Mouse (Mus musculus) MEL (cell line): Measurements from ENCODE around the gene Thumpd2. TPM values are rescaled to one million over a fixed set of nuclear protein-coding genes. Genes with fewer than 3 reads are reported as not detected.

Source experiments
- DNase-seq: peaks from one replicate; pipeline ENCODE4 v3.0.0; 2011; ENCODE audit warnings: low read depth, low spot score
- H3K27ac ChIP-seq: 2 replicates; pipeline ENCODE4 v1.5.1; 2012; ENCODE audit warnings: low read depth, mild to moderate bottlenecking, control low read depth, low read length, moderate library complexity; ENCODE audit not compliant: control insufficient read depth
- H3K27me3 ChIP-seq, 2 experiments: fragments of 150-350 bp in 1 of 2; sonication (generic) in 1 of 2; 2 replicates each; pipeline ENCODE4 v1.6.1; 2012; ENCODE audit warnings: low read length in 2 of 2, mild to moderate bottlenecking in 2 of 2, improper control_type of control experiment in 1 of 2, moderate library complexity in 1 of 2; ENCODE audit not compliant: insufficient read depth in 2 of 2, control insufficient read depth in 1 of 2
- H3K36me3 ChIP-seq, 2 experiments: 2 replicates each; pipeline ENCODE4 v1.6.1; 2012 to 2014; ENCODE audit warnings: low read length in 2 of 2, improper control_type of control experiment in 1 of 2, inconsistent platforms in 1 of 2, mild to moderate bottlenecking in 1 of 2; ENCODE audit not compliant: insufficient read depth in 2 of 2, control insufficient read depth in 1 of 2
- H3K4me1 ChIP-seq, 2 experiments: fragments of 150-350 bp in 1 of 2; sonication (generic) in 1 of 2; 2 replicates each; pipeline ENCODE4 v1.6.1; 2012; ENCODE audit warnings: low read length in 2 of 2, improper control_type of control experiment in 1 of 2, mild to moderate bottlenecking in 1 of 2; ENCODE audit not compliant: insufficient read depth in 2 of 2, control insufficient read depth in 1 of 2
- H3K4me3 ChIP-seq, 2 experiments: fragments of 150-350 bp in 1 of 2; sonication (generic) in 1 of 2; 2 replicates each; pipeline ENCODE4 v1.5.1; 2012; ENCODE audit warnings: low read depth in 2 of 2, low read length in 2 of 2, mild to moderate bottlenecking in 2 of 2, moderate library complexity in 2 of 2, control low read depth in 1 of 2, improper control_type of control experiment in 1 of 2; ENCODE audit not compliant: control insufficient read depth in 1 of 2, insufficient read depth in 1 of 2
- H3K79me2 ChIP-seq: 2 replicates; pipeline ENCODE4 v1.6.1; 2012; ENCODE audit warnings: mild to moderate bottlenecking, low read length, moderate library complexity; ENCODE audit not compliant: control insufficient read depth, poor library complexity, insufficient read depth
- H3K9ac ChIP-seq: 2 replicates; pipeline ENCODE4 v1.6.1; 2012; ENCODE audit warnings: low read depth, mild to moderate bottlenecking, control low read depth, low read length, moderate library complexity; ENCODE audit not compliant: control insufficient read depth, poor library complexity, severe bottlenecking
- H3K9me3 ChIP-seq: fragments of 150-350 bp; sonication (generic); replicated peaks from 2 replicates; pipeline ENCODE4 v1.6.1; 2012; ENCODE audit warnings: mild to moderate bottlenecking, low read length, improper control_type of control experiment, moderate library complexity; ENCODE audit not compliant: insufficient read depth
- CHD1 ChIP-seq: IDR thresholded peaks from 2 replicates; pipeline ENCODE4 v1.6.1; 2012; ENCODE audit warnings: low read depth, mild to moderate bottlenecking, inconsistent platforms, low read length, improper control_type of control experiment
- CHD2 ChIP-seq: IDR thresholded peaks from 2 replicates; pipeline ENCODE4 v1.6.1; 2011; ENCODE audit warnings: low read length, improper control_type of control experiment
- CTCF ChIP-seq, 3 experiments: IDR thresholded peaks in 2 of 3; conservative IDR thresholded peaks in 1 of 3; 2 replicates each; pipeline ENCODE4 v1.5.1; 2011 to 2012; ENCODE audit warnings: low read length in 3 of 3, low read depth in 2 of 3, mild to moderate bottlenecking in 2 of 3, improper control_type of control experiment in 1 of 3, inconsistent platforms in 1 of 3, mixed read lengths in 1 of 3, moderate library complexity in 1 of 3; ENCODE audit not compliant: control insufficient read depth in 1 of 3, insufficient read depth in 1 of 3, poor library complexity in 1 of 3, severe bottlenecking in 1 of 3
- E2F4 ChIP-seq: IDR thresholded peaks from 2 replicates; pipeline ENCODE4 v1.6.1; 2011; ENCODE audit warnings: low read depth, low read length, improper control_type of control experiment, borderline replicate concordance
- ELF1 ChIP-seq: IDR thresholded peaks from 2 replicates; pipeline ENCODE4 v1.6.1; 2014; ENCODE audit warnings: low read depth, mild to moderate bottlenecking, inconsistent platforms, low read length, improper control_type of control experiment, moderate library complexity
- ETS1 ChIP-seq: IDR thresholded peaks from 2 replicates; pipeline ENCODE4 v1.6.1; 2012; ENCODE audit warnings: low read depth, mild to moderate bottlenecking, inconsistent platforms, low read length, improper control_type of control experiment, moderate library complexity
- GATA1 ChIP-seq: IDR thresholded peaks from 2 replicates; pipeline ENCODE4 v1.6.1; 2011; ENCODE audit warnings: low read depth, low read length, improper control_type of control experiment
- HCFC1 ChIP-seq: IDR thresholded peaks from 2 replicates; pipeline ENCODE4 v1.6.1; 2012; ENCODE audit warnings: low read depth, mild to moderate bottlenecking, inconsistent platforms, low read length, improper control_type of control experiment, moderate library complexity
- JUND ChIP-seq: IDR thresholded peaks from 2 replicates; pipeline ENCODE4 v1.6.1; 2011; ENCODE audit warnings: low read depth, mild to moderate bottlenecking, improper control_type of control experiment, low read length
- KAT2A ChIP-seq: conservative IDR thresholded peaks from 2 replicates; pipeline ENCODE4 v1.6.1; 2012; ENCODE audit warnings: low read depth, low read length, improper control_type of control experiment, inconsistent platforms
- MAZ ChIP-seq: IDR thresholded peaks from 2 replicates; pipeline ENCODE4 v1.6.1; 2012; ENCODE audit warnings: low read depth, mild to moderate bottlenecking, inconsistent platforms, low read length, improper control_type of control experiment
- MEF2A ChIP-seq: IDR thresholded peaks from 2 replicates; pipeline ENCODE4 v1.6.1; 2014; ENCODE audit warnings: low read depth, mild to moderate bottlenecking, inconsistent platforms, low read length, improper control_type of control experiment; ENCODE audit not compliant: poor library complexity, insufficient replicate concordance, severe bottlenecking; ENCODE audit errors: extremely low read depth
- MYB ChIP-seq: IDR thresholded peaks from 2 replicates; pipeline ENCODE4 v1.6.1; 2011; ENCODE audit warnings: mild to moderate bottlenecking, low read depth, low read length, improper control_type of control experiment
- POLR2A ChIP-seq, 2 experiments: IDR thresholded peaks; 2 replicates each; pipeline ENCODE4 v1.6.1; 2011 to 2012; ENCODE audit warnings: low read length in 2 of 2, mild to moderate bottlenecking in 2 of 2, control low read depth in 1 of 2, improper control_type of control experiment in 1 of 2, low read depth in 1 of 2, moderate library complexity in 1 of 2; ENCODE audit not compliant: control insufficient read depth in 1 of 2, insufficient read depth in 1 of 2, poor library complexity in 1 of 2
- POLR2AphosphoS2 ChIP-seq: IDR thresholded peaks from 2 replicates; pipeline ENCODE4 v1.6.1; 2011; ENCODE audit warnings: low read length, improper control_type of control experiment
- POLR2AphosphoS5 ChIP-seq: IDR thresholded peaks from 2 replicates; pipeline ENCODE4 v1.6.1; 2012; ENCODE audit warnings: low read depth, borderline replicate concordance, mild to moderate bottlenecking, inconsistent platforms, low read length, moderate library complexity, mixed read lengths
- RAD21 ChIP-seq: IDR thresholded peaks from 2 replicates; pipeline ENCODE4 v1.6.1; 2011; ENCODE audit warnings: mild to moderate bottlenecking, low read depth, low read length, improper control_type of control experiment
- RCOR1 ChIP-seq: IDR thresholded peaks from 2 replicates; pipeline ENCODE4 v1.6.1; 2012; ENCODE audit warnings: low read depth, mild to moderate bottlenecking, inconsistent platforms, low read length, improper control_type of control experiment
- TAL1 ChIP-seq: IDR thresholded peaks from 2 replicates; pipeline ENCODE4 v1.6.1; 2012; ENCODE audit warnings: mild to moderate bottlenecking, inconsistent platforms, low read length, moderate library complexity, mixed read lengths
- TCF12 ChIP-seq: IDR thresholded peaks from 2 replicates; pipeline ENCODE4 v1.6.1; 2014; ENCODE audit warnings: low read depth, mild to moderate bottlenecking, inconsistent platforms, low read length, improper control_type of control experiment, moderate library complexity
- UBTF ChIP-seq: IDR thresholded peaks from 2 replicates; pipeline ENCODE4 v1.6.1; 2012; ENCODE audit warnings: low read depth, mild to moderate bottlenecking, inconsistent platforms, low read length, improper control_type of control experiment, moderate library complexity, borderline replicate concordance; ENCODE audit not compliant: insufficient read depth
- USF2 ChIP-seq, 2 experiments: IDR thresholded peaks; 2 replicates each; pipeline ENCODE4 v1.6.1; 2011 to 2012; ENCODE audit warnings: improper control_type of control experiment in 2 of 2, low read length in 2 of 2, borderline replicate concordance in 1 of 2, inconsistent platforms in 1 of 2, low read depth in 1 of 2, mild to moderate bottlenecking in 1 of 2; ENCODE audit not compliant: insufficient read depth in 1 of 2
- ZKSCAN1 ChIP-seq: IDR thresholded peaks from 2 replicates; pipeline ENCODE4 v1.6.1; 2012; ENCODE audit warnings: low read depth, mild to moderate bottlenecking, inconsistent platforms, low read length, improper control_type of control experiment, moderate library complexity
- polyA plus RNA-seq, 2 experiments: library from polyadenylated mRNA; stranded (reverse) in 1 of 2; unstranded in 1 of 2; fragments of >175 nt in 1 of 2; fragments of >200 nt in 1 of 2; gene quantifications; 2 replicates each; pipeline versions ENCODE4 v1.2.1 to v1.2.4; 2012; ENCODE audit warnings: low replicate concordance in 2 of 2, low read depth in 1 of 2; ENCODE audit not compliant: insufficient read length in 2 of 2, insufficient read depth in 1 of 2, missing spikeins in 1 of 2
- total RNA-seq: library from RNA; depleted of rRNA; stranded (reverse); fragments of 300-350 nt; gene quantifications from 2 replicates; pipeline ENCODE4 v1.2.3, GENCODE M21; 2012

Thumpd2 gene
- total and polyA plus RNA-seq, 3 experiments = 15.1 to 15.5 TPM; not detected in 1

DNA sequence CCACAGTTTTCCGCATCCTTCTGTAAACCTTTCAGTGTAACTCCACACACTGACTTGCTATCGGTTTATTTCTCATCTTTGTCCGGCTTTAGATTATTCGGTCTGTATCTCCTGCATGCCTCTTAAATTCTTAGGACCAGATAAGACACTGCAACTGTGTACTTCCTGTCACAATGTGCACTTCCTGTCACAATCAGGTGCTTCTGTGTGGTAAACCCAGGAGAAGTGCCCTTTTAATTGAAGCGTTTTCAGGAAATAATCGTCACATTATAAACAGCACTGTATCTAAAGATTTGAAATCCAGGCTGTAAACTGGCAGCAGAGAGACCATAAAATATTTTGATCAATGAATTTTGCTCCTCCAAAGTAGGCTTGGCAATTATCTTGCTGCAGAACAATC lies 19.8 kb downstream of the Thumpd2 start (continued):
- no peak for TF ChIP-seq ZKSCAN1
- TF ChIP-seq POLR2AphosphoS5 = no peak
- TF ChIP-seq KAT2A = no peak
- TF ChIP-seq CHD1 = no peak
- no peak for TF ChIP-seq ELF1
- TF ChIP-seq MEF2A = no peak
- no peak for TF ChIP-seq POLR2A (IDR thresholded peaks at IDR 0.05; ENCODE audit: control insufficient read depth in 1 of 2, insufficient read depth in 1 of 2, low read depth in 1 of 2, low read length in 2 of 2, poor library complexity in 1 of 2)
- TF ChIP-seq CHD2 = no peak
- 0 out of 2 replicates have a peak, but pooled peaks have one; percentile 19 for TF ChIP-seq ETS1

DNA sequence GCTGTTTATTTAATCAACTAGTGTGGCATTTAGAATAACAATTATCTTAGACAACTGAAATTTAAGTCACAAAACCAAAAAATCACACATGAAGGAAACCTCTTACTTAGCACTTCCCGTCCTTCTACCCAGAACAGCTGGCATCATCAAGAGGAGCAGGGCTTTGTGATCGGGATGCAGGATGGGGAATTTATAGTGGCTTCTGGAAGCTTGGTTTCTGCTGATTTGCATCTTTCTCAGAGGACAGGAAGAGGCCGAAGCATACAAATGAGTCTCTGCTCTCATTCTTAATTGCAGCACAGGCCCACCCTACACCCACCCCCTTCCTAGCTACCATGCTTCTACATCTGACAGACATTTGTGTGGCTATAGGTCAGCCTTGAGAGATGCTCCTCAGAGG lies 20.5 kb downstream of the Thumpd2 start:
- no peak for TF ChIP-seq UBTF
- no peak for TF ChIP-seq RAD21
- no peak for TF ChIP-seq MYB
- no peak for TF ChIP-seq CTCF (IDR thresholded peaks at IDR 0.05 in 2 of 3, conservative IDR thresholded peaks at IDR 0.05 in 1 of 3; ENCODE audit: control insufficient read depth in 1 of 3, insufficient read depth in 1 of 3, low read depth in 2 of 3, low read length in 3 of 3, poor library complexity in 1 of 3, severe bottlenecking in 1 of 3)
- no peak for TF ChIP-seq POLR2AphosphoS2
- no peak for TF ChIP-seq TAL1
- no peak for TF ChIP-seq HCFC1
- TF ChIP-seq USF2 (IDR thresholded peaks at IDR 0.05; ENCODE audit: borderline replicate concordance in 1 of 2, insufficient read depth in 1 of 2, low read depth in 1 of 2, low read length in 2 of 2) = no peak
- TF ChIP-seq ELF1 = no peak
- no peak for TF ChIP-seq CHD1
- TF ChIP-seq RCOR1 = no peak
- TF ChIP-seq POLR2A (IDR thresholded peaks at IDR 0.05; ENCODE audit: control insufficient read depth in 1 of 2, insufficient read depth in 1 of 2, low read depth in 1 of 2, low read length in 2 of 2, poor library complexity in 1 of 2) = no peak
- TF ChIP-seq GATA1 = no peak
- no peak for TF ChIP-seq MAZ
- no peak for TF ChIP-seq JUND
- TF ChIP-seq TCF12 = no peak
- TF ChIP-seq E2F4 = no peak

More for the DNA sequence above, 20.5 kb downstream of the Thumpd2 start:
- no peak overlapping the region for H3K9ac ChIP-seq
- no peak overlapping the region; the same call in 1 of the 2 replicates for H3K27ac ChIP-seq
- H3K9me3 ChIP-seq = no peaks in the 10 kb centered on the region
- H3K4me3 ChIP-seq = no peak overlapping the region
- no peaks in the 10 kb centered on the region for H3K79me2 ChIP-seq
- H3K36me3 ChIP-seq = peaks cover 7 to 16% of the 10 kb centered on the region in 2 experiments
- H3K27me3 ChIP-seq = no peaks in the 10 kb centered on the region
- DNase-seq = no peak
- peaks cover 5 to 6% of the 10 kb centered on the region in 2 experiments; a peak in 3 of 4 replicates for H3K4me1 ChIP-seq
